19 mouse cellular contexts compared by ENCODE assay signal in genomic region chr11:65779066-65779465, GRCm38 (mm10). TPM values are rescaled to one million over a fixed set of nuclear protein-coding genes. Genes with fewer than 3 reads are reported as not detected.
DNase-seq lines count a peak whose midpoint lies in the region; ATAC-seq and TF ChIP-seq lines count a peak whose summit lies in the region.
"Had no signal": no experiment of that assay in that cellular context is flagged by ENCODE, and none has a peak within 500 bp of the region (broad histone marks: within the 10 kb centered on the region; RNA-seq: fewer than 3 reads in every experiment).

No protein-coding gene starts in this region.

- H3K27me3 ChIP-seq in embryonic facial prominence, embryonic 13.5 days: no peaks in the 10 kb centered on the region
- H3K27me3 ChIP-seq in embryonic facial prominence, embryonic 10.5 days (replicated peaks; ENCODE audit: low read depth, poor library complexity, severe bottlenecking): no peaks in the 10 kb centered on the region
- H3K27me3 ChIP-seq in kidney, adult 2 months (replicated peaks; ENCODE audit: control insufficient read depth, insufficient read depth, low read length): no peaks in the 10 kb centered on the region
- H3K27me3 ChIP-seq: embryonic facial prominence, embryonic 12.5 days; hindbrain, embryonic 15.5 days; midbrain, embryonic 13.5 days; neural tube, embryonic 15.5 days had no signal

- H3K9ac ChIP-seq in embryonic facial prominence, embryonic 13.5 days: no peak overlapping the region
- H3K9ac ChIP-seq: embryonic facial prominence, embryonic 12.5 days; hindbrain, embryonic 15.5 days; midbrain, embryonic 13.5 days; neural tube, embryonic 15.5 days had no signal

- no peak for TF ChIP-seq CTCF in kidney, adult 2 months (conservative IDR thresholded peaks at IDR 0.05; ENCODE audit: insufficient read depth, insufficient read length, low read depth, low read length)
- no peak for TF ChIP-seq CTCF in embryonic fibroblast, embryonic 13.5 days (IDR thresholded peaks at IDR 0.05; ENCODE audit: borderline replicate concordance, insufficient read depth, low read length)

- H3K36me3 ChIP-seq in embryonic facial prominence, embryonic 13.5 days: peaks cover 16% of the 10 kb centered on the region
- H3K36me3 ChIP-seq in embryonic facial prominence, embryonic 10.5 days (replicated peaks): peaks cover 23% of the 10 kb centered on the region
- H3K36me3 ChIP-seq in kidney, adult 2 months (ENCODE audit: control insufficient read depth, insufficient read depth, low read length): no peaks in the 10 kb centered on the region; the same call in none of the 2 replicates

- H3K4me1 ChIP-seq in embryonic facial prominence, embryonic 13.5 days: peaks cover 30% of the 10 kb centered on the region
- peaks cover 21% of the 10 kb centered on the region for H3K4me1 ChIP-seq in embryonic facial prominence, embryonic 10.5 days
- peaks cover 13% of the 10 kb centered on the region; the same call in 1 of the 2 replicates for H3K4me1 ChIP-seq in kidney, adult 2 months (ENCODE audit: control insufficient read depth, insufficient read depth, low read length)
- peaks cover 21% of the 10 kb centered on the region for H3K4me1 ChIP-seq in embryonic fibroblast, embryonic 13.5 days (ENCODE audit: control insufficient read depth, insufficient read depth, low read length)
- H3K4me1 ChIP-seq: hindbrain, embryonic 15.5 days had no signal

- H3K27ac ChIP-seq in embryonic facial prominence, embryonic 13.5 days: peak overlapping the region; percentile 48; the same call in 1 of the 2 replicates
- no peak overlapping the region for H3K27ac ChIP-seq in embryonic facial prominence, embryonic 10.5 days (replicated peaks)
- H3K27ac ChIP-seq in kidney, adult 2 months (ENCODE audit: insufficient read depth, low read depth, low read length): no peak overlapping the region
- peak overlapping the region; percentile 80 for H3K27ac ChIP-seq in embryonic fibroblast, embryonic 13.5 days (ENCODE audit: insufficient read depth, low read length)
- H3K27ac ChIP-seq: embryonic facial prominence, embryonic 12.5 days; hindbrain, embryonic 15.5 days; midbrain, embryonic 13.5 days; neural tube, embryonic 15.5 days had no signal

- no peaks in the 10 kb centered on the region for H3K9me3 ChIP-seq in embryonic facial prominence, embryonic 13.5 days
- no peaks in the 10 kb centered on the region for H3K9me3 ChIP-seq in embryonic facial prominence, embryonic 10.5 days
- H3K9me3 ChIP-seq: embryonic facial prominence, embryonic 12.5 days; hindbrain, embryonic 15.5 days; midbrain, embryonic 13.5 days; neural tube, embryonic 15.5 days had no signal

- H3K4me3 ChIP-seq in embryonic facial prominence, embryonic 13.5 days: no peak overlapping the region
- H3K4me3 ChIP-seq in embryonic facial prominence, embryonic 10.5 days: no peak overlapping the region
- H3K4me3 ChIP-seq in kidney, adult 2 months (ENCODE audit: insufficient read depth, low read depth, low read length): no peak overlapping the region
- H3K4me3 ChIP-seq in embryonic fibroblast, embryonic 13.5 days (ENCODE audit: insufficient read depth, low read length): no peak overlapping the region
- H3K4me3 ChIP-seq: embryonic facial prominence, embryonic 12.5 days; hindbrain, embryonic 15.5 days; midbrain, embryonic 13.5 days; neural tube, embryonic 15.5 days had no signal

- 51% methylated on average over 1 of the region's 1 CpGs for WGBS in embryonic facial prominence, embryonic 13.5 days
- 87% methylated on average over 1 of the region's 1 CpGs for WGBS in embryonic facial prominence, embryonic 10.5 days
- WGBS in kidney, adult 2 months: 34% methylated on average over 1 of the region's 1 CpGs

- H3K4me2 ChIP-seq in embryonic facial prominence, embryonic 13.5 days: no peak overlapping the region
- H3K4me2 ChIP-seq: embryonic facial prominence, embryonic 12.5 days; hindbrain, embryonic 15.5 days; liver, embryonic 11.5 days; midbrain, embryonic 13.5 days; neural tube, embryonic 15.5 days had no signal

- TF ChIP-seq POLR2A in kidney, adult 2 months (IDR thresholded peaks at IDR 0.05; ENCODE audit: low read depth, low read length): no peak
- no peak for TF ChIP-seq POLR2A in embryonic fibroblast, embryonic 13.5 days (IDR thresholded peaks at IDR 0.05; ENCODE audit: low read depth, low read length)

- no peak for ATAC-seq in embryonic facial prominence, embryonic 13.5 days (ENCODE audit: insufficient number of reproducible peaks, insufficient read depth, low FRiP score, low TSS enrichment, low read depth)
- ATAC-seq: intestine, embryonic 16.5 days; midbrain, embryonic 13.5 days had no signal

- no peak for DNase-seq in embryonic facial prominence, embryonic 10.5 days (ENCODE audit: low spot score)
- peak; percentile 11 for DNase-seq in kidney, adult 2 months
- DNase-seq in kidney, postnatal 4 days: no peak
- DNase-seq in 3T3-L1 (ENCODE audit: low read depth, low spot score) (peak; percentile 92), MN1 (ENCODE audit: low spot score) (no peak)
- DNase-seq in urinary bladder, postnatal 10 days (ENCODE audit: low spot score): no peak
- DNase-seq: B cell, adult 2 months; cerebellum, adult 11-12 months; cerebellum, postnatal 36 days; heart, postnatal 10 days; thymus, postnatal 36 days had no signal

RNA-seq across cellular contexts. Expression of gene Map2k4, which starts 9.0 kb away (rescaled TPM):
- 65.1 and 67.9 TPM in 2 replicates for polyA plus RNA-seq in embryonic facial prominence, embryonic 13.5 days (2015; fragmentation: Nextera tagmentation; extraction: Ambion mirVana)
- 66.5 and 66.9 TPM in 2 replicates for polyA plus RNA-seq in embryonic facial prominence, embryonic 10.5 days (2016; fragmentation: Nextera tagmentation; extraction: Ambion mirVana)
- polyA plus RNA-seq in kidney, adult 2 months (2012; rRNA removed): 17.3 and 18.6 TPM in 2 replicates
- 60.0 and 65.2 TPM in 2 replicates for polyA plus RNA-seq in embryonic fibroblast, embryonic 13.5 days (2011; ENCODE audit: insufficient read length, low read depth, missing spikeins)

RNA-seq across cellular contexts. Expression of gene Zkscan6, which starts 27.9 kb away (rescaled TPM):
- 13.8 and 14.9 TPM in 2 replicates for polyA plus RNA-seq in embryonic facial prominence, embryonic 13.5 days (2015; fragmentation: Nextera tagmentation; extraction: Ambion mirVana)
- polyA plus RNA-seq in embryonic facial prominence, embryonic 10.5 days (2016; fragmentation: Nextera tagmentation; extraction: Ambion mirVana): 10.8 and 12.3 TPM in 2 replicates
- 3.1 TPM in 2 replicates for polyA plus RNA-seq in kidney, adult 2 months (2012; rRNA removed)
- polyA plus RNA-seq in embryonic fibroblast, embryonic 13.5 days (2011; ENCODE audit: insufficient read length, low read depth, missing spikeins): 8.2 and 9.1 TPM in 2 replicates

Comparison
In these comparisons a context has a peak if more than half of its experiments do, and no peak if none do; other contexts are left out.
1. H3K27ac ChIP-seq: peak in embryonic facial prominence, embryonic 13.5 days (single experiment) and embryonic fibroblast, embryonic 13.5 days (single experiment); none in embryonic facial prominence, embryonic 10.5 days (single experiment) and kidney, adult 2 months (single experiment).
2. DNase-seq: peak in kidney, adult 2 months (single experiment) and 3T3-L1 (single experiment); none in embryonic facial prominence, embryonic 10.5 days (single experiment), kidney, postnatal 4 days (0 of 2), urinary bladder, postnatal 10 days (single experiment) and MN1 (single experiment).